Mouse (Mus musculus): Measurements from ENCODE around the gene Camk2b.
"Not testable (repeated sequence)": the region's sequence is repeated elsewhere in the genome, so short reads cannot be mapped to it uniquely, and the experiment has no call there.

Camk2b gene

GRCm38 (mm10) chr11:6010751-6011482 lies 55.2 kb downstream of the Camk2b start:
- DNase-seq, result not testable (repeated sequence)

DNA sequence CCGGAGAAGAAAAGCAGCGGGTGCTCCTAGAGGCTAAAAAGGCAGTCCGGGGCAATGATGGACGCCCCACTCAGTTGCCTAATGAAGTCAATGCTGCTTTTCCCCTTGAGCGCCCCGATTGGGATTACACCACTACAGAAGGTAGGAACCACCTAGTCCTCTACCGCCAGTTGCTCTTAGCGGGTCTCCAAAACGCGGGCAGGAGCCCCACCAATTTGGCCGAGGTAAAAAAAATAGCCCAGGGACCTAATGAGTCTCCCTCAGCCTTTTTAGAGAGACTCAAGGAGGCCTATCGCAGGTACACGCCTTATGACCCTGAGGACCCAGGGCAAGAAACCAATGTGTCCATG lies 58.4 kb downstream of the Camk2b start:
- not testable (repeated sequence) for DNase-seq

DNA sequence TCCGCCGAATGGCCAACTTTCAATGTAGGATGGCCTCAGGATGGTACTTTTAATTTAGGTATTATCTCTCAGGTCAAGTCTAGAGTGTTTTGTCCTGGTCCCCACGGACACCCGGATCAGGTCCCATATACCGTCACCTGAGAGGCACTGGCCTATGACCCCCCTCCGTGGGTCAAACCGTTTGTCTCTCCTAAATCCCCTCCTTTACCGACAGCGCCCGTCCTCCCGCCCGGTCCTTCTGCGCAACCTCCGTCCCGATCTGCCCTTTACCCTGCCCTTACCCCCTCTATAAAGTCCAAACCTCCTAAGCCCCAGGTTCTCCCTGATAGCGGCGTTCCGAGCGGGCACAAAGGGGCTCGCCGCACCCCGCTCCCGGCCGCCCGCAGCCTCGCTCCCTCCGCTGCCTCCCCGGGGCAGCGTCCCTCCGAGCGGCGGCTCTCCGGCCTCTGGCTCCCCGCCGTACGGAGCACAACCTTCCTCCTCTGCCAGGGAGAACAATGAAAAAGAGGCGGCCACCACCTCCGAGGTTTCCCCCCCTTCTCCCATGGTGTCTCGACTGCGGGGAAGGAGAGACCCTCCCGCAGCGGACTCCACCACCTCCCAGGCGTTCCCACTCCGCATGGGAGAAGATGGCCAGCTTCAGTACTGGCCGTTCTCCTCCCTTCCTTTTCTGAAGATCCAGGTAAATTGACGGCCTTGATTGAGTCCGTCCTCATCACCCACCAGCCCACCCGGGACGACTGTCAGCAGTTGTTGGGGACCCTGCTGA lies 59.0 kb downstream of the Camk2b start:
- not testable (repeated sequence) for DNase-seq

DNA sequence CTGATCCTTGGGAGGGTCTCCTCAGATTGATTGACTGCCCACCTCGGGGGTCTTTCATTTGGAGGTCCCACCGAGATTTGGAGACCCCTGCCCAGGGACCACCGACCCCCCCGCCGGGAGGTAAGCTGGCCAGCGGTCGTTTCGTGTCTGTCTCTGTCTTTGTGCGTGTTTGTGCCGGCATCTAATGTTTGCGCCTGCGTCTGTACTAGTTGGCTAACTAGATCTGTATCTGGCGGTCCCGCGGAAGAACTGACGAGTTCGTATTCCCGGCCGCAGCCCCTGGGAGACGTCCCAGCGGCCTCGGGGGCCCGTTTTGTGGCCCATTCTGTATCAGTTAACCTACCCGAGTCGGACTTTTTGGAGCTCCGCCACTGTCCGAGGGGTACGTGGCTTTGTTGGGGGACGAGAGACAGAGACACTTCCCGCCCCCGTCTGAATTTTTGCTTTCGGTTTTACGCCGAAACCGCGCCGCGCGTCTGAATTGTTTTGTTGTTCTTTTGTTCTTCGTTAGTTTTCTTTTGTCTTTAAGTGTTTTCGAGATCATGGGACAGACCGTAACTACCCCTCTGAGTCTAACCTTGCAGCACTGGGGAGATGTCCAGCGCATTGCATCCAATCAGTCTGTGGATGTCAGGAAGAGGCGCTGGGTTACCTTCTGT lies 59.7 kb downstream of the Camk2b start:
- not testable (repeated sequence) for DNase-seq

DNA sequence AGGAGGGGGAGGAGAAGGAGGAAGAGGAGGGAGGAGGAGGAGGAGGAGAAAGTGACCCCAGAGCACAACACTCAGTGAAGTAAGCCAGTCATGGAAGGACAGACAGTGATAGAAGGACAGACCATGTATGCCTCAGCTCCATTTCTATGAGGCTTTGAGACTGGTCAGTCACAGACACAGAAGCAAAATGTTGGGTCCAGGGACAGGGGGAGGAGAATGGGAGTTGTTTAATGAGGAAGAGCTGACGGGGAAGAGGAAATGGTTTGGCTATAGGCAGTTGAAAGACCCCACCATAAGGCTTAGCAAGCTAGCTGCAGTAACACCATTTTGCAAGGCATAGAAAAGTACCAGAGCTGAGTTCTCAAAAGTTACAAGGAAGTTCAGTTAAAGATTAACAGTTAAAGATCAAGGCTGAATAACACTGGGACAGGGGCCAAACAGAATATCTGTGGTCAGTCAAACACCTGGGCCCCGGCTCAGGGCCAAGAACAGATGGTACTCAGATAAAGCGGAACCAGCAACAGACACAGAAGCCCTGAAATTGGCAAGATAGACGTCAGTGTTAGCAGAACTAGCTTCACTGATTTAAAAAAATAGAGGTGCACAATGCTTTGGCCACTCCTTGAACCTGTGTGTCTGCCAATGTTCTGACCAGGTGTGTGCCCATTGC lies 60.7 kb downstream of the Camk2b start:
- DNase-seq, result not testable (repeated sequence)

DNA sequence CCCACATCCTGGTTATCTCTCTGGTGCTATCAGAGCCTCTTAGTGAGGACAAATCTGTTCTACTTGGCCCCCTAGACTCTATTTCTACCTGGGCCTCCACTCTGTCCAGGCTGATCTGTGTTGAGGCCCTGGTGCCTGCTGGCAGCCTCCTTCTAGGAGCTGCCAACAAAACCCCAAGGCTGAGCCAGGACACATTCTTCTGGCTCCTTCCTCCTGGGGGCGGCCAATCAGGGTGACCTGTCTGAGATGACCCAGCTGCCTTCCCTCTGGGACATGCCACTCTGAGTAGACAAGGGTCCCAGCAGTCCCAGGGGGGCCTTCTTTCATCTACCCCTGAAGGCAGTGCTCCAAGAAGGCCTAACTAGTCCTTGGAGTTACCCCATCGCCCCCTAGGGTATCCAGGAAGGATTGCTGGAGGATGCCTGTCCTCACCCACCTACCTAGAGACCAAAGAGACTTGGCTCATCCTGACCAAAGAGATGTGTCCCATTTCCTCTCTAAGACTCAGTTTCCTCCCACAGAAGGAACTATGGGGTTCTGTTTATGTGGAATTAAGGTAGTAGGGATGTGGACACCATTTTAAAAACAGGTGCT lies 63.0 kb downstream of the Camk2b start:
- no peak for DNase-seq

- DNase-seq, result no peak
These were observed 64.0 kb downstream of the Camk2b start for GRCm38 (mm10) chr11:6001981-6002649.

- DNase-seq, result no peak
These were observed 65.0 kb downstream of the Camk2b start for GRCm38 (mm10) chr11:6000961-6001682.

DNA sequence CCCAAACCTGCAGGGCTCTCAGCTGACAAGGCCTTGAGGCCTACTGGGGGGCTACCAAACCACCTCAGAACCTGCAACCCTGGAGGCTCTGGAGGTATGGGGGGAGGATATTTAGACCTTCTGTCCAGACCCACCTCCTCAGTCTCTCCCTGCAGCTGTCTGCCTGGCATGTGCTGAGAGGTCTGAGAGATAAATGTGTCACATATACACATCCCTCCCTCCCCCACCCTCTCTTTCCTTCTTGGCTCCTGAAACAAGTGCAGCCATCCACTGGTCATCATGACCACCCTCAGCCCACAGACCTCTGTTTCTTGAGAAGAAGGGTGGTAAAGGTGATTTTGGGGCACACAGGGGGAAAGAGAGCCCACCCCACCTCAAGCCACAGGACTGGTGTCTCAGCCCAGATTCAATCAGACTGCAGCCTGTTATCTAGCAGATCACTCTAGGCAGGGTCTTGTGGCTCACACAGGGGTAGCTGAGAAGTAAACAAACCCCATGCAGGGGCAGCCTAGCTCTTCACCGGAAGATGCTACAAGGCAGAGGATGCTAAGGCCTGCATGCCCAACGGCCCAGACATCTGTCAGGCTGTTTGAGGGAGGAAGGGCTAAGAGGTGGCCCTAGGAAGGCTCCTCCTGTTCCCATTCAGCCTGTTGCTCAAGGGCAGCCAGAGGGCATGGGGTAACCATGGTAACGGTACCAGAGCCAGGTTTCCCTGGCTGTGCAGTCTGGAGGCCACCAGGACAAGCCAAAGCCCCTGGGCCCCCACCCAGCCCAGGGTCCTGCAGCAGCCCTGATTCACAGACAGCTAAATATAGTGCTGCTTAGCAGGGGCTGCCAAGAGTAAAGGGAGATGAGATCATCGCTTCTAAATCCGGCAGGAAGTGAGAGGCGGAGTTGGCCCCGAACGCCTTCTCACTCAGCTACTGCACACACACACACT lies 66.1 kb downstream of the Camk2b start:
- peak; percentile 48 for DNase-seq

GRCm38 (mm10) chr11:5998472-5998871 lies 67.7 kb downstream of the Camk2b start:
- DNase-seq, result no peak

DNA sequence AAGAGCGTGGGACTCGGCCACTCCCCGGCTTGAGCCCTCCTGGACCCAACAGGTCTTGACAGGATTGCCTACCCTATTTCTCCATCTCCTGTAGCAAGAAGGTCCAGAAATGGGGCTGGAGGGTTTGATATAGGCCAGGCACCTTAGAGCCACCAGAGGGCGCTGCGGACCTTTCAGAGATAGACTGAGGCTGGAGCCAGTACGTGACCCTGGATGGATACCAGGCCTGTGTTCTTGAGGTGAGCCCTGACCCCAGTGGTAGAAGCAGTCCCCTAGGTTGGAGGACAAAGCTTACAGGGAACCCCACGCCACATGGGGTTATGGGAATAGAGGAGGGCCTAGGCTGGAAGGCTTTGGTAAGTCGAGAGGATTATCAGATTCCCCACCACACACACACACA lies 70.2 kb downstream of the Camk2b start:
- DNase-seq, result peak; percentile 79

DNA sequence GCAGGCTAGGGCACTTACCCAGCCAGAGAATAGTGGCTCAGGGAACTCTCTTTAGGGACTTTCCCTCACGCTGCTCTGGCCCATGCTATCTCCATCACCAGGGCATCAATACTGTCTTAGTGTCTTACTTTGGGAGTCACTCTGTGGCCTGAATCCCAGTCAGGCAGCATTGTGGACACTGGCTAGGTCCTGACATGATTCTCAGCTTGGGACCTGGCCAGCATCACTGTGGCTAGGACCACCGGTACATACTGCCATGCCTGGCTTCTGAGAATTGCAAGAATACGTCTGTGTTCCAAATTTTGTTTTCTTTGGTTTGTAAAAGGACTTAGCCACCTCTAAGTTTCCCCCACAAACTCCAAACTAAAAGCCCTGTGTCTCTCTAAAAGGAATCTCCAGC lies 71.3 kb downstream of the Camk2b start:
- no peak for DNase-seq

DNA sequence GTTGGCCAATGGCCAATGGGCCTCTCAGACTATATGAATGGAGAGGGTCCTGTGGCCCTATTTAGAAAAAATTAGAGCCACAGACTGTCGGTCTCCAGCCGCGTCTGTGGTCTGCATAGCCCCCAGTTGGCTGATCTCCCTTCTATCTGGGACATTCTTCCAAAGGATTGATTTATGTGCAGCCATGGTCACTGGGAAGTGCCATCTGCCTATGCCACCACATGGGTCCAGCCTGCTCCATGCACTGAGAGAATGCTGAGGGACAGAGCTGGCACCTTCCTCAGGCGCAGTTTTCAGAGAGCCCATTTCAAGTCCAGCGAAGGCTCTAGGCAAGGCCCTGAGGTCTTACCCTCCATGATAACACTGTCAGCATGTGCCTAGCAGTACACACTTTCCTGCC lies 72.0 kb downstream of the Camk2b start:
- DNase-seq, result no peak

- peak; percentile 58 for DNase-seq
These were observed 75.3 kb downstream of the Camk2b start for GRCm38 (mm10) chr11:5990910-5991309.

- DNase-seq, result no peak
These were observed 76.1 kb downstream of the Camk2b start for GRCm38 (mm10) chr11:5989954-5990593.

GRCm38 (mm10) chr11:5988126-5988525 lies 78.0 kb downstream of the Camk2b start:
- no peak for DNase-seq

DNA sequence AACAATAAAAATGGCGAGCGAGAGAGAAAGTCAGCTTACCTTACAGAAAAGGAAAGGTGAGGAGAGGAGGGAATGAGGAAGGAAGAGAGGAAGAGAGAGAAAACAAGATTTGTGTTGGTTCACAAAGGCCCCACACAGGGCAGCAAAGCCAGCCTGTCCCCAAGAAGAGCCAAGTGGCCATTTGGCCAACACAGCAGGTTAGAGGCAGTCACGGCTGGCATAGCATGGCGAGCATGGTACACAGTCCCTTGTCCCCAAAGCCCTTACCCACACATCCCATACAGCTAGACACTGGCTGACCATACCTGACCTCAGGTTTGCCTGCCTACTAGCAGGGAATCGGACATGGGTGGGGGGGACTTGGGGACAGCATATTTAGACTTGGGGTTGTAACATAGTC lies 82.5 kb downstream of the Camk2b start:
- DNase-seq, result no peak

GRCm38 (mm10) chr11:5981323-5981722 lies 84.8 kb downstream of the Camk2b start:
- no peak for DNase-seq

DNA sequence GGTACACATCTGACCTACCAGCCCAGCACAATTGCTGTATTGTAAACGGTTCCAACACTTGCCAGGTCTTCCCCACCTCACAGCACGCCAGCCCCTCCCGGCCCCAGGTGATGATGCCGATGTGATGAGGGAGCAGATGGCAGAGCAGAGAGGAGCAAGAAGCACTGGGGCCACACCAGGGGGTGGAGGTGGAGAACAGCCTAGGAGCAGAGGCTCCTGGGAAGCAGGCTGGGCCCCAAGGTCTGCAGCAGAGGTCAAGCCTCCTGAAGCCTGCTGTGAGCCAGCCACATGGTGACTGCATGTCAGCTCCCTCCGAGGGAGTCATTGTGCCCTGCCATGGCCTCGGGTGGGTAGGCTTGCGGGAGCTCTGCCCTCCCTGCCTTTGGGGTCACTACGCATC lies 85.6 kb downstream of the Camk2b start:
- DNase-seq, result no peak

DNA sequence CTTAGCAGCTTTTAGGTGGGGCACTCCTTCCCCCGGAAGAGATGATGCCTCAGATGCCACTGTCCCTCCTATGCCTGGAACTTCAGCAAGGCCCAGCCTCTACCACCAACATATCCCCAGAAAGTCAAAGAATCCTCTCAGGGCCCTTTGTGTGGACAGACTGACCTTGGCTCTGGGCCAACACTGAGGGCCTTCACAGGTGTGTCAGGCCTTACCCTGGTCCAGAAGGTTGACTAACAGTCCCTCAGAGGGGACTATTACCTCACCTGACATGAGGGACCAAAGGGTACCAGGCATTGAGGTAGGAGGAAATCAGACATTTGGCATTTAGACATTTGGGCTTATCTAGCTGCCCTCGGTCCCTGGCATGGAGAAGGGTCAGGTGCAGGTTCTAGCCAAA lies 86.1 kb downstream of the Camk2b start:
- DNase-seq, result no peak

Measured in liver (tissue).